Mouse (Mus musculus) C2C12 (cell line): Measurements from ENCODE around the gene Rd3. TPM values are rescaled to one million over a fixed set of nuclear protein-coding genes. Genes with fewer than 3 reads are reported as not detected.

Experiments
- H3K27me3 ChIP-seq: one replicate; pipeline ENCODE4 v1.6.1; 2011; ENCODE audit not compliant: control insufficient read depth, insufficient read depth, insufficient read length
- H3K36me3 ChIP-seq: one replicate; pipeline ENCODE4 v1.6.1; 2011; ENCODE audit not compliant: control insufficient read depth, insufficient read depth
- H3K4me3 ChIP-seq: one replicate; pipeline ENCODE4 v1.5.1; 2011; ENCODE audit warnings: mild to moderate bottlenecking, control low read depth; ENCODE audit not compliant: poor library complexity, insufficient read depth, severe bottlenecking
- H3K79me2 ChIP-seq: one replicate; pipeline ENCODE4 v1.6.1; 2011; ENCODE audit not compliant: control insufficient read depth, insufficient read depth
- H3K79me3 ChIP-seq: one replicate; pipeline ENCODE4 v1.6.1; 2011; ENCODE audit warnings: low read depth, control low read depth
- H3ac ChIP-seq: one replicate; pipeline ENCODE3; 2011; ENCODE audit warnings: low read depth; ENCODE audit not compliant: control insufficient read depth, insufficient read length
- CEBPB ChIP-seq: IDR thresholded peaks from one replicate; pipeline ENCODE4 v1.6.1; 2011; ENCODE audit warnings: low read depth, mild to moderate bottlenecking, control low read depth, moderate library complexity
- CTCF ChIP-seq: IDR thresholded peaks from one replicate; pipeline ENCODE4 v1.5.1; 2011; ENCODE audit not compliant: control insufficient read depth, insufficient read depth, insufficient read length
- FOSL1 ChIP-seq: IDR thresholded peaks from one replicate; pipeline ENCODE4 v1.8.0; 2011; ENCODE audit warnings: mild to moderate bottlenecking, low read length; ENCODE audit not compliant: poor library complexity, insufficient read depth, severe bottlenecking
- MAX ChIP-seq: IDR thresholded peaks from one replicate; pipeline ENCODE4 v1.6.1; 2011; ENCODE audit warnings: mild to moderate bottlenecking, control low read depth
- MYOD1 ChIP-seq: IDR thresholded peaks from one replicate; pipeline ENCODE4 v1.6.1; 2011; ENCODE audit warnings: low read depth; ENCODE audit not compliant: control insufficient read depth, insufficient read length
- MYOG ChIP-seq: IDR thresholded peaks from one replicate; pipeline ENCODE4 v1.6.1; 2011; ENCODE audit not compliant: control insufficient read depth, insufficient read length; ENCODE audit errors: extremely low read depth
- USF1 ChIP-seq: IDR thresholded peaks from one replicate; pipeline ENCODE4 v1.6.1; 2011; ENCODE audit warnings: low read depth, mild to moderate bottlenecking, control low read depth, moderate library complexity
- polyA plus RNA-seq: library from polyadenylated mRNA; unstranded; fragments of >200 nt; fragmentation: generic; extraction: Trizol; gene quantifications from one replicate; pipeline ENCODE4 v1.2.1, GENCODE M21; 2012; ENCODE audit warnings: missing spikeins

Gene Rd3
- polyA plus RNA-seq, 1 experiment = not detected

DNA sequence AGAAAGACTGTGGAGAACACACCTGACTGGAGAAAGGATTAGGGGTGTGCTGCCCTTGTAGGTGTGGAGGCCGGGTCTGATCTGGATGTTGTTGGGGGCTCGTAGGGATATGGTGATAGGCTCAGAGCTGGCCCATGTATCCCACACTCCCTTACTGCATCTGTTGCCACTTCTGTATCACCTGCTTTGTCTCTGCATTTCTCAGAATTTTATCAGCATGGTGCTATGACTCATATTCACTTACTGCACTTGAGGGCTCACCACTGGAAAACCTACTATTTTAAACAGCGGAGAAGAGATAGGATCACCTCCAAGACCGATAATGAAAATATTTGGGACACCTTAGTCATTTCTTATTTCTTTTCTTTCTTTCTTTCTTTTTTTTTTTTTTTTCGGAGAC lies 11.9 kb downstream of the Rd3 start:
- Histone ChIP-seq H3K4me3 (no peak overlapping the region), H3K27me3 (peaks cover 13% of the 10 kb centered on the region), H3K79me3 (no peaks in the 10 kb centered on the region), H3ac (no peak overlapping the region), H3K79me2 (no peaks in the 10 kb centered on the region), H3K36me3 (no peaks in the 10 kb centered on the region)
- TF ChIP-seq MYOG (no peak), USF1 (no peak)

GRCm38 (mm10) chr1:191989994-191990393 lies 12.8 kb downstream of the Rd3 start:
- H3K79me2 ChIP-seq = no peaks in the 10 kb centered on the region
- H3K79me3 ChIP-seq = no peaks in the 10 kb centered on the region
- peak overlapping the region; percentile 69 for H3ac ChIP-seq
- H3K27me3 ChIP-seq = peaks cover 8% of the 10 kb centered on the region
- H3K36me3 ChIP-seq = no peaks in the 10 kb centered on the region
- no peak for TF ChIP-seq USF1
- no peak for TF ChIP-seq CTCF
- no peak for TF ChIP-seq MYOD1
- no peak for TF ChIP-seq FOSL1
- no peak for TF ChIP-seq MAX
- TF ChIP-seq CEBPB = no peak
- TF ChIP-seq MYOG = no peak
- peak overlapping the region; percentile 49 for H3K4me3 ChIP-seq

GRCm38 (mm10) chr1:191992040-191992780 lies 15.0 kb downstream of the Rd3 start:
- TF ChIP-seq FOSL1 = no peak
- no peak for TF ChIP-seq CEBPB
- TF ChIP-seq MYOD1 = no peak
- TF ChIP-seq CTCF = no peak
- no peak for TF ChIP-seq USF1
- TF ChIP-seq MYOG = no peak
- TF ChIP-seq MAX = no peak
- no peaks in the 10 kb centered on the region for H3K36me3 ChIP-seq
- no peaks in the 10 kb centered on the region for H3K79me2 ChIP-seq
- H3ac ChIP-seq = no peak overlapping the region
- no peaks in the 10 kb centered on the region for H3K79me3 ChIP-seq
- H3K27me3 ChIP-seq = no peaks in the 10 kb centered on the region
- no peak overlapping the region for H3K4me3 ChIP-seq

- TF ChIP-seq FOSL1 (no peak), MAX (no peak), MYOD1 (no peak), MYOG (no peak), CEBPB (no peak), USF1 (no peak), CTCF (no peak)
- H3K27me3 ChIP-seq = no peaks in the 10 kb centered on the region
- peaks cover 7% of the 10 kb centered on the region for H3K36me3 ChIP-seq
- H3ac ChIP-seq = no peak overlapping the region
- no peak overlapping the region for H3K4me3 ChIP-seq
- H3K79me3 ChIP-seq = no peaks in the 10 kb centered on the region
- H3K79me2 ChIP-seq = no peaks in the 10 kb centered on the region
Measured at GRCm38 (mm10) chr1:191994476-191994875, 17.3 kb downstream of the Rd3 start.

DNA sequence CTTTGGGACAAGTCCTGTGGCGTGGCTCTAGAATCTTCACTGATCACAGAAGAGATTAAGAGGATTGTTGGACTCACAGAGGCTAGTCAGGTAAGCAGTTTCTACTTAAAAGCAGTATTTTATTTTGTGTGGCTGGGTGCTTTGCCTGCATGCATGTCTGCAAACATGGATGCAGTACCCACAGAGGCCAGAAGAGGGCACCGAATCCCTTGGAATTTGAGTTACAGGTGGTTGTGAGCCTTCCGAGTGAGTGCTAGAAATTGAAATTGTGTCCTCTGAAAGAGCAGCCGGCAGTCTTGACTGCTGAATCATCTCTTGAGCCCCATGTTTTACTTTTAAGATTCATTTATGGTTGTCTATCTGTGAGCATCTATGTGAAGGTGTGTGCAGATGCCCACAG lies 18.3 kb downstream of the Rd3 start:
- Histone ChIP-seq H3K27me3 (no peaks in the 10 kb centered on the region), H3K79me2 (no peaks in the 10 kb centered on the region), H3ac (no peak overlapping the region), H3K36me3 (peaks cover 17% of the 10 kb centered on the region), H3K79me3 (no peaks in the 10 kb centered on the region), H3K4me3 (no peak overlapping the region)
- TF ChIP-seq MYOG (no peak), MAX (no peak), USF1 (no peak), CTCF (no peak), CEBPB (no peak), FOSL1 (no peak), MYOD1 (no peak)

DNA sequence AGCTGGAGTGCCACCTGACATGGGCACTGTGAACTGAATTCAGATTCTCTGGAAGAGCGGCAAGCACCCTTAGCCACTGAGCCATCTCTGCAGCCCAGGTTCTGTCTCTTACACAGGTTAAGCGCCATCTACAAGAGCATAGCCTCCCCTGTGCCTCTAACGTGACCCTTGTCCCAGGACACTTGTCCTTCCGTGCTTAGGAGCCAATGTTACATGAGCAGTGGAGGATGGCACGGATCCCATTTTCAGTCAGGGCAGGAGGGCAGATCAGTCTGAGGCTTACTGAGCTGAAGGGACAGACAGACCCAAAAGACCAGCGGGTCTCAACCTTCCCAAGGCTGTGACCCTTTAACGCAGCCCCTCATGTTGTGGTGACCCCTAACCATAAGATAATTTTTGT lies 18.7 kb downstream of the Rd3 start:
- peaks cover 22% of the 10 kb centered on the region for H3K36me3 ChIP-seq
- no peaks in the 10 kb centered on the region for H3K79me3 ChIP-seq
- TF ChIP-seq FOSL1 = no peak
- TF ChIP-seq MYOD1 = no peak
- TF ChIP-seq CEBPB = no peak
- TF ChIP-seq USF1 = no peak
- no peaks in the 10 kb centered on the region for H3K27me3 ChIP-seq
- no peak overlapping the region for H3ac ChIP-seq
- no peaks in the 10 kb centered on the region for H3K79me2 ChIP-seq
- no peak overlapping the region for H3K4me3 ChIP-seq
